Mouse (Mus musculus) liver, postnatal 0 days (tissue): ENCODE data around the gene Hlcs.

Source experiments
- CTCF ChIP-seq: sonication (generic); IDR thresholded peaks from 2 replicates; pipeline ENCODE4 v1.5.1; 2016; ENCODE audit warnings: antibody characterized with exemption, low read depth
- EP300 ChIP-seq: IDR thresholded peaks from 2 replicates; pipeline ENCODE4 v1.6.1; 2016; ENCODE audit warnings: antibody characterized with exemption, low read depth, mild to moderate bottlenecking

DNA sequence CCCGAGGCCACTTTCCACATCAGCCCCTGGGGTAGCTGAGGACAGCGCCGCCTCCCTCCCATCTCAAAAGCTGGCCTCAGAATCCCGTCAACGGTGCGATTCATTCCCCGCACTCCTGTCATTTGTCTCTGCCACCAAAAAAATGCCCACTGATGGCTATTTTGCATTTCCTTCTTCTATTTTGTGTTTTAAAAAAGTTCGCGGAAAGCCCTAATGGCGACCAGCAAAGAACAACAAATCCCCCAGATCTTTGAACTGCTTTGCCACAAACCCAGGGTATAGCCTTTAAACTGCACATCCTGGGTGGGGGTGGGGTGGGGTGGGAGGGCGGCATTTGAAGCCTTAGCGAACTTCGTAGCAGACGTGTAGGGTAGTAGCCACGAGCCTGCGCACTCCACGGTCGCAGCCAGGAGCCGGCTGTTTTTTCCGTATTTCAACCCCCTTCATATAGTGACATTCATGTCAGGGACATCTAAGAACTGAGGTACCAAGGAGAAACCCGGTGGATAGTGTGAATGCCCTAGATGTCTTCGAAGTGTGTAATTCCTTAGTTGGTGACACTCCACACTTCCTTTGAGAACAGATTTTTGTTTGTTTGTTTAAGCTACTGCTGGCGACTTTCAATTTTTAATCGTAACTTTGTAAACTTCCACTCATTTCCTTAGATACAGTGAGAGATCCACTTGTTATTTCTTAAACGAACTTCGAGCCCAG is 218.1 kb downstream of the Hlcs start:
- TF ChIP-seq CTCF (no peak), EP300 (no peak)
